Comparison of ENCODE assay signal across 21 mouse cellular contexts in genomic region chr4:131272060-131272459, GRCm38 (mm10).
DNase-seq lines count a peak whose midpoint lies in the region; ATAC-seq and TF ChIP-seq lines count a peak whose summit lies in the region.
"Had no signal": no experiment of that assay in that cellular context is flagged by ENCODE, and none has a peak within 500 bp of the region (broad histone marks: within the 10 kb centered on the region; RNA-seq: fewer than 3 reads in every experiment).

No protein-coding gene starts in this region.

- peak; percentile 63 to 69; a peak in 3 of 4 replicates for ATAC-seq in hematopoietic stem cell, adult 5-6 weeks (replicated peaks in 1 of 2; ENCODE audit: insufficient read depth in 1 of 2, low FRiP score in 2 of 2, low TSS enrichment in 1 of 2, low read depth in 1 of 2, poor library complexity in 2 of 2, severe bottlenecking in 2 of 2)
- ATAC-seq: lung, postnatal 0 days; midbrain, embryonic 13.5 days had no signal

- H3K36me3 ChIP-seq in heart, embryonic 10.5 days, result no peaks in the 10 kb centered on the region
- H3K36me3 ChIP-seq in CH12.LX (replicated peaks in 1 of 2; ENCODE audit: control insufficient read depth in 1 of 2, insufficient read depth in 1 of 2, low read length in 1 of 2), result no peaks in the 10 kb centered on the region
- H3K36me3 ChIP-seq: forebrain, embryonic 12.5 days; hindbrain, embryonic 13.5 days; limb, embryonic 15.5 days; midbrain, embryonic 13.5 days; neural tube, embryonic 13.5 days had no signal

- peak; percentile 22 for TF ChIP-seq RAD21 in CH12.LX (IDR thresholded peaks at IDR 0.05; ENCODE audit: low read depth, low read length)

- TF ChIP-seq CTCF in CH12.LX (conservative IDR thresholded peaks at IDR 0.05 in 1 of 2, IDR thresholded peaks at IDR 0.05 in 1 of 2; ENCODE audit: low read depth in 2 of 2, low read length in 2 of 2), result peak in 1 of 2 experiments; percentile 24; a peak in 2 of 4 replicates

- no peaks in the 10 kb centered on the region for H3K9me3 ChIP-seq in heart, embryonic 10.5 days
- H3K9me3 ChIP-seq in CH12.LX (replicated peaks; ENCODE audit: low read length), result no peaks in the 10 kb centered on the region
- H3K9me3 ChIP-seq: forebrain, embryonic 12.5 days; hindbrain, embryonic 13.5 days; limb, embryonic 15.5 days; midbrain, embryonic 13.5 days; neural tube, embryonic 13.5 days had no signal

- DNase-seq in heart, embryonic 10.5 days (ENCODE audit: low spot score), result no peak
- no peak for DNase-seq in heart, adult 11 months
- DNase-seq in left cerebral cortex, adult 18-20 months (ENCODE audit: low spot score in 2 of 2), result peak; percentile 23 to 31
- DNase-seq in left cerebral cortex, adult 11 months (ENCODE audit: low spot score), result no peak
- DNase-seq in CH12.LX (ENCODE audit: extremely low read depth), result no peak
- DNase-seq in cerebellum, adult 8-10 months, result no peak
- DNase-seq in gastrocnemius, postnatal 4 days (ENCODE audit: low spot score in 2 of 2), result no peak
- DNase-seq: adrenal gland, adult 2 months; cerebellum, adult 11 months; cerebellum, postnatal 14 days; gastrocnemius, postnatal 14 days; kidney, postnatal 10 days; right cerebral cortex, postnatal 14 days; thymus, adult 2 months had no signal

- in situ Hi-C loops in CH12.LX (cut with MboI; ENCODE audit: low pct_ligation_motif_present, low pct_unique_long_range_greater_than_20kb, low sequenced_read_pairs), result loop anchor here (10.0 kb wide), 3 partner anchors 83 to 203 kb away; no protein-coding TSS in a partner anchor

- H3K79me2 ChIP-seq in CH12.LX (replicated peaks; ENCODE audit: control insufficient read depth, extremely low read depth, insufficient read depth, poor library complexity, severe bottlenecking), result no peaks in the 10 kb centered on the region

- H3K4me3 ChIP-seq in heart, embryonic 10.5 days, result no peak overlapping the region
- H3K4me3 ChIP-seq in CH12.LX (replicated peaks in 1 of 3; ENCODE audit: low read depth in 2 of 3, low read length in 2 of 3, poor library complexity in 1 of 3), result no peak overlapping the region
- H3K4me3 ChIP-seq: forebrain, embryonic 12.5 days; hindbrain, embryonic 13.5 days; limb, embryonic 15.5 days; midbrain, embryonic 13.5 days; neural tube, embryonic 13.5 days had no signal

- WGBS in heart, embryonic 10.5 days, result 54% methylated on average over 7 of the region's 7 CpGs

- no peak overlapping the region for H3K4me2 ChIP-seq in CH12.LX (ENCODE audit: insufficient read depth, low read depth, poor library complexity, severe bottlenecking)
- H3K4me2 ChIP-seq: forebrain, embryonic 12.5 days; hindbrain, embryonic 13.5 days; limb, embryonic 15.5 days; midbrain, embryonic 13.5 days; neural tube, embryonic 13.5 days had no signal

- dilution Hi-C loops in CH12.LX (cut with MboI; ENCODE audit: extremely low pct_ligation_motif_present, extremely low pct_unique_long_range_greater_than_20kb, low sequenced_read_pairs), result no loop called here

- TF ChIP-seq EP300 in CH12.LX (IDR thresholded peaks at IDR 0.05; ENCODE audit: low read length), result no peak

- no peaks in the 10 kb centered on the region for H3K4me1 ChIP-seq in heart, embryonic 10.5 days
- H3K4me1 ChIP-seq in CH12.LX (ENCODE audit: control insufficient read depth in 1 of 2, insufficient read depth in 2 of 2), result peaks cover 5 to 18% of the 10 kb centered on the region in 2 experiments; a peak in 3 of 4 replicates

- no peak for TF ChIP-seq POLR2A in CH12.LX (IDR thresholded peaks at IDR 0.05; ENCODE audit: low read depth, low read length)

- peaks cover 26% of the 10 kb centered on the region for H3K27me3 ChIP-seq in heart, embryonic 10.5 days (ENCODE audit: insufficient read depth, poor library complexity, severe bottlenecking)
- peaks cover 65% of the 10 kb centered on the region for H3K27me3 ChIP-seq in CH12.LX (replicated peaks)
- H3K27me3 ChIP-seq: midbrain, embryonic 13.5 days had no signal

- no peak overlapping the region for H3K9ac ChIP-seq in CH12.LX (ENCODE audit: insufficient read depth, low read depth)
- H3K9ac ChIP-seq: forebrain, embryonic 12.5 days; hindbrain, embryonic 13.5 days; limb, embryonic 15.5 days; midbrain, embryonic 13.5 days; neural tube, embryonic 13.5 days had no signal

- H3K27ac ChIP-seq in heart, embryonic 10.5 days, result 0 out of 2 replicates have a peak overlapping the region, but pooled peaks have one; percentile 29
- no peak overlapping the region for H3K27ac ChIP-seq in CH12.LX (ENCODE audit: insufficient read depth, low read depth)
- H3K27ac ChIP-seq: hindbrain, embryonic 13.5 days; limb, embryonic 15.5 days; midbrain, embryonic 13.5 days; neural tube, embryonic 13.5 days had no signal

TF ChIP-seq in CH12.LX, 34 proteins besides CTCF, POLR2A, EP300 and RAD21:
- TF ChIP-seq ZC3H11A (IDR thresholded peaks at IDR 0.05; ENCODE audit: low read depth, low read length) (no peak), MXI1 (IDR thresholded peaks at IDR 0.05; ENCODE audit: low read depth, low read length) (no peak), NELFE (IDR thresholded peaks at IDR 0.05; ENCODE audit: low read depth, low read length) (no peak), JUND (conservative IDR thresholded peaks at IDR 0.05; ENCODE audit: low read depth, low read length) (no peak), BHLHE40 (IDR thresholded peaks at IDR 0.05; ENCODE audit: low read depth, low read length) (no peak), SIN3A (IDR thresholded peaks at IDR 0.05; ENCODE audit: low read length) (no peak), ZKSCAN1 (IDR thresholded peaks at IDR 0.05; ENCODE audit: borderline replicate concordance, low read depth, low read length) (no peak), RCOR1 (conservative IDR thresholded peaks at IDR 0.05; ENCODE audit: low read depth, low read length) (no peak), IRF4 (IDR thresholded peaks at IDR 0.05; ENCODE audit: low read depth, low read length) (no peak), E2F4 (IDR thresholded peaks at IDR 0.05; ENCODE audit: insufficient replicate concordance, low read depth, low read length) (no peak), MYC (IDR thresholded peaks at IDR 0.05; ENCODE audit: low read depth, low read length) (no peak), KAT2A (IDR thresholded peaks at IDR 0.05; ENCODE audit: insufficient replicate concordance, low read length) (no peak), GABPA (IDR thresholded peaks at IDR 0.05; ENCODE audit: insufficient replicate concordance, low read depth, low read length) (no peak), NRF1 (IDR thresholded peaks at IDR 0.05; ENCODE audit: low read depth, low read length) (no peak), MAX (IDR thresholded peaks at IDR 0.05; ENCODE audit: low read length) (no peak), JUN (IDR thresholded peaks at IDR 0.05; ENCODE audit: insufficient read depth, low read depth, low read length) (no peak), UBTF (IDR thresholded peaks at IDR 0.05; ENCODE audit: low read depth, low read length) (no peak), POLR2AphosphoS2 (IDR thresholded peaks at IDR 0.05; ENCODE audit: low read depth, low read length) (no peak)

Comparison
In these comparisons a context has a peak if more than half of its experiments do, and no peak if none do; other contexts are left out.
1. DNase-seq: peak in left cerebral cortex, adult 18-20 months (2 of 2); none in heart, embryonic 10.5 days (single experiment), heart, adult 11 months (single experiment), left cerebral cortex, adult 11 months (single experiment), CH12.LX (single experiment), cerebellum, adult 8-10 months (single experiment) and gastrocnemius, postnatal 4 days (0 of 2).